Mouse (Mus musculus): ENCODE results near the gene Tmem39a.

DNA sequence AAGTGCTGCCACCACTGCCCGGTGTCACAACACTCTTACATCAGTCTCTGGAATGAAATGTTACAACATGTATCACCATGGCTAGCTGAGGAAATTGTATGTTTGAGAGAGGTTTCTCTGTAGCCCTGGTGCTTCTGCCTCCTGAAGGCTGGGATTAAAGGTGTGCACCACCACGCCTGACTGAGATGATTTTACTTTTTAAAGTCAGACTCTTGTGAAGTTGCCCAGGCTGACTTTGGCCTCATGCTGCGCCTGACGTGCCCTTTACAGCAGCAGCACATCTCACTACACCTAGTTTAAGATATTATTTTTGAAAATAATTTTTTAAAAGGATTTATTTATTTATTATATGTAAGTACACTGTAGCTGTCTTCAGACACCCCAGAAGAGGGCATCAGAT is 34.4 kb downstream of the Tmem39a start:
- TF ChIP-seq CTCF (IDR thresholded peaks at IDR 0.05; ENCODE audit: borderline replicate concordance, insufficient read depth, low read length) (no peak), POLR2A (IDR thresholded peaks at IDR 0.05; ENCODE audit: low read depth, low read length) (no peak)
